Mouse (Mus musculus): Measurements from ENCODE around the gene C1qtnf2.

C1qtnf2 gene

GRCm38 (mm10) chr11:43474225-43474774 lies at the start of gene C1qtnf2:
Gene C1qtnf2 (plus strand): TSS chr11:43474276.
- DNase-seq = no peak

GRCm38 (mm10) chr11:43424386-43424785 lies 49.7 kb upstream of the C1qtnf2 start:
- DNase-seq = no peak

GRCm38 (mm10) chr11:43425166-43425709 lies 48.8 kb upstream of the C1qtnf2 start:
- no peak for DNase-seq

- peak; percentile 59 for DNase-seq
Observed at GRCm38 (mm10) chr11:43425824-43426413, 48.2 kb upstream of the C1qtnf2 start, which contains the start of gene Pttg1. Gene Pttg1 (minus strand): TSS chr11:43426251.

GRCm38 (mm10) chr11:43426414-43426884 lies 47.6 kb upstream of the C1qtnf2 start:
- DNase-seq = peak; percentile 12

GRCm38 (mm10) chr11:43433254-43434023 lies 40.6 kb upstream of the C1qtnf2 start, which contains the start of gene Slu7:
Gene Slu7 (plus strand): TSS chr11:43433744.
- DNase-seq = peak; percentile 71

- DNase-seq = no peak
Observed at GRCm38 (mm10) chr11:43434024-43434407, 40.1 kb upstream of the C1qtnf2 start.

- no peak for DNase-seq
Observed at GRCm38 (mm10) chr11:43441121-43441520, 33.0 kb upstream of the C1qtnf2 start.

GRCm38 (mm10) chr11:43443183-43443582 lies 30.9 kb upstream of the C1qtnf2 start:
- DNase-seq = no peak

- DNase-seq = no peak
Observed at GRCm38 (mm10) chr11:43449916-43450315, 24.2 kb upstream of the C1qtnf2 start.

GRCm38 (mm10) chr11:43451322-43451721 lies 22.8 kb upstream of the C1qtnf2 start:
- DNase-seq = no peak

- no peak for DNase-seq
Observed at GRCm38 (mm10) chr11:43452266-43452665, 21.8 kb upstream of the C1qtnf2 start.

- DNase-seq = no peak
Observed at GRCm38 (mm10) chr11:43463204-43463603, 10.9 kb upstream of the C1qtnf2 start.

- no peak for DNase-seq
Observed at GRCm38 (mm10) chr11:43470118-43470517, 4.0 kb upstream of the C1qtnf2 start.

- no peak for DNase-seq
Observed at GRCm38 (mm10) chr11:43470881-43471820, 2.9 kb upstream of the C1qtnf2 start.

- no peak for DNase-seq
Observed at GRCm38 (mm10) chr11:43473115-43473514, 961 bp upstream of the C1qtnf2 start.

GRCm38 (mm10) chr11:43473635-43474224 lies 346 bp upstream of the C1qtnf2 start:
- DNase-seq = no peak

- DNase-seq = no peak
Observed at GRCm38 (mm10) chr11:43479376-43479775, 5.3 kb downstream of the C1qtnf2 start.

- DNase-seq = no peak
Observed at GRCm38 (mm10) chr11:43480561-43480960, 6.5 kb downstream of the C1qtnf2 start.

- DNase-seq = no peak
Observed at GRCm38 (mm10) chr11:43481672-43482522, 7.8 kb downstream of the C1qtnf2 start.

Measured in cerebellum, adult 8-10 months (tissue).